Mouse (Mus musculus) gastrocnemius, postnatal 36 days (tissue): Measurements from ENCODE around the gene Socs7. TPM values are rescaled to one million over a fixed set of nuclear protein-coding genes. Genes with fewer than 3 reads are reported as not detected.
"Not testable (repeated sequence)": the region's sequence is repeated elsewhere in the genome, so short reads cannot be mapped to it uniquely, and the experiment has no call there.

Experiments used
- DNase-seq, 2 experiments: peaks; one replicate each; pipeline ENCODE4 v3.0.0; 2022
- intact Hi-C: fragments of 180-260 bp; cut with DNase I; formaldehyde crosslinking; loops from one replicate; pipeline ENCODE4 v1.15.1; 2025
- long read RNA-seq, 2 experiments: library from polyadenylated mRNA; stranded (forward); transcript quantifications; one replicate each; pipeline ENCODE4 v2.0.0; 2021
- total RNA-seq, 2 experiments: library from RNA; stranded (reverse); gene quantifications; 2 replicates each; pipeline ENCODE4 v1.2.3; 2021

The Socs7 gene
- 10 to 100 TPM; 42.0 to 43.4 TPM for total RNA-seq
- long read RNA-seq, experiment 1, partial matches to known transcripts, result 2 of 18 reads
- long read RNA-seq, experiment 1, other reads (novel, unspliced or antisense), result 16 of 18 reads
- long read RNA-seq, experiment 2, partial matches to known transcripts, result 11 of 20 reads
- long read RNA-seq, experiment 2, other reads (novel, unspliced or antisense), result 9 of 20 reads

DNA sequence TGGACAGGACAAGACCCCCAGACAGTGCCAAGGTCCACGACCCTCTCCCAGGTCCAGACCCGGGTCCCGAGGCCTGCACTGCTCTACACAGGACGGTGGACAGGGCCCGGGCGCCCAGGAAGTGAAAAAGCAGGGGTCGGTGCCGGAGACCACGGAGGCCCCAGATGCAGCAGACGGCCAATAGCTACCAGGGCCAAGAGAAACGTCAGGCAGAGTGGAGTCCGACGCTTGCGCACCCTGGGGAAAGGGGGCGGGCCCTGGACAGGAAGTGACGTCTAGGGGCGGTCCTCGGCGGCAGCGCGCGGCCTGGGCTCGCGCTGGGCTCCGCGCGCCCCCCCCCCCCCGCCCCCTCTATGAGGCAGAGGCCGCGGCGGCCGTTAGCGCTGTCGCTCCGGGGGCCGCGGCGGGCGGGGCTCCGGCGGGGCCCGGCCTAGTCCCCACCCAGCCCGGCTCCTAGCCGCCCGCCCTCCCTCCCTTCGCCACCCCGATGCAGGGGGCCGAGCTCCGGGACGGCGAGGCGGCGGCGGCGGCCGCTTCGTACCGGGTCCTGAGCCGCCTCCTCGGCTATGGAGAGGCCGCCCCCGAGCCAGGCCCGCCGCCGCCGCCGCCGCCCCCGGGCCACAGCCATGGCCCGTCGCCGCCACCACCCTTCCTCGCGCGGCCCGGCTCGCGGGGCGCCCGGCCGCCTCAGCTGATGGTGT, at the start of gene Socs7:
Gene Socs7, plus strand, starts transcription at position 604 of the 701 bp plus-strand sequence.
- intact Hi-C loops, result no loop called here

DNA sequence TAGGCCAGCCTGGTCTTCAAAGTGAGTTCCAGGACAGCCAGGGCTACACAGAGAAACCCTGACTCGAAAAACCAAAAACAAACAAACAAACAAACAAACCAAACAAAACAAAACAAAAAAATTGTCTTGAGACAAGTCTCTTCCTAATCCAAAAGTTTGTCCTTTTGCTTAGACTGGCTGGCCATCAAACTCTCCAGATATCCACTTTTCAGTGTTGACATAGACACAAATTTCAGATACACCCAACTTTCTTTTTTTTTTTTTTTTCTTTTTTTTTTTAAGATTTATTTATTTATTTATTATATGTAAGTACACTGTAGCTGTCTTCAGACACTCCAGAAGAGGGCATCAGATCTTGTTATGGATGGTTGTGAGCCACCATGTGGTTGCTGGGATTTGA, 49.5 kb upstream of the Socs7 start:
- intact Hi-C loops, result loop anchor here (5.0 kb wide), 1 partner anchor 96 kb away; no protein-coding TSS in a partner anchor
- not testable (repeated sequence) for DNase-seq

More for the DNA sequence above, at the start of gene Socs7:
- DNase-seq, result peak; percentile 94 to 95

DNA sequence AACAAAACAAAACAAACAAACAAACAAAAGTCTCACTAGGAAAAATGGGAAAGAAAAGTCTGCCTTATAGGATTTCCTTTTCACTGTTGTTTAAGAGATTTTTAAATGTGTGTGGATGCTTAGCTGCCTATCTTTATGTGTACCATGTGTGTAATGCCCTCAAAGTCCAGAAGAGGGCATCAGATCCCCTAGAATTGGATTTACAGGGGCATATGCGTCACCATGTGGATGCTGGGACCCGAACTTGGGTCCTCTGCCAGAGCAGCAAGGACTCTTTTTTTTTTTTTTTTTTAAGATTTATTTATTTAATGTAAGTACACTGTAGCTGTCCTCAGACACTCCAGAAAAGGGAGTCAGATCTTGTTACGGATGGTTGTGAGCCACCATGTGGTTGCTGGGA, 48.2 kb upstream of the Socs7 start:
- intact Hi-C loops, result loop anchor here (5.0 kb wide), 1 partner anchor 97 kb away; no protein-coding TSS in a partner anchor
- no peak for DNase-seq

DNA sequence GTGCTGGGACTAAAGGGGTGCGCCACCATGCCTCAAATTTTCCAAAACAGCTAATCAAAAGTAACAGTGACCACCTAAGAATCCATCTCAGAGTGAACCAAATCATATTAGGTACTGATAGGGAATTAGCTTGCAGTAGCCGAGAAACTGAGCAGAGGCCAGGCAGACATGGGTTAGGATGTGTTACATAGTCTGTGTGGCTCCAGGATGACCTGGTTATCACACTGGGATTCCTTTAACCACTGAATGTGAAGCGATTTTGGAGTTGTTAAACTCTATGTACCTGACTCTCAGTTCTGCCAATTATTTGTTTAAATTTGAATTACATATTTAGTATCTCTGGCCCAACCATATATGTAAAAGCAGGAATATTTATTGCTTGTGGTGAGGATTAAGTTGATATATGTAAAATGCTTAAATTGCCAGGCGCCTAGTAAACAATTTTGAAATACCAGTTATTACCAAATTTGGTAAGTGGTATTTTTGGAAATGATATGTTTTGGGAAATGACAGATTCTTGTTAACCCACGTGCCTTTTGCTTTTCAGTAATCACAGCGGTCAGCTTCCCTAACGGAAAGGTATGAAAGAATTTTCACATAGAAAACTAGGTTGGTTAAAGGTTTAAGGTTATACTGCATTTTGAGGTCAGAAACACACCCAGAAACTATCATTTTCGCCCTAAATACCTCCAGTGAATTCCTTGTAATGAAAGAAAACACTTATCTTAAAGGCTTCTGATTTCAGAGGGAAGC, 47.4 kb upstream of the Socs7 start:
- intact Hi-C loops, result loop anchor here (5.0 kb wide), 1 partner anchor 98 kb away; no protein-coding TSS in a partner anchor
- no peak for DNase-seq

DNA sequence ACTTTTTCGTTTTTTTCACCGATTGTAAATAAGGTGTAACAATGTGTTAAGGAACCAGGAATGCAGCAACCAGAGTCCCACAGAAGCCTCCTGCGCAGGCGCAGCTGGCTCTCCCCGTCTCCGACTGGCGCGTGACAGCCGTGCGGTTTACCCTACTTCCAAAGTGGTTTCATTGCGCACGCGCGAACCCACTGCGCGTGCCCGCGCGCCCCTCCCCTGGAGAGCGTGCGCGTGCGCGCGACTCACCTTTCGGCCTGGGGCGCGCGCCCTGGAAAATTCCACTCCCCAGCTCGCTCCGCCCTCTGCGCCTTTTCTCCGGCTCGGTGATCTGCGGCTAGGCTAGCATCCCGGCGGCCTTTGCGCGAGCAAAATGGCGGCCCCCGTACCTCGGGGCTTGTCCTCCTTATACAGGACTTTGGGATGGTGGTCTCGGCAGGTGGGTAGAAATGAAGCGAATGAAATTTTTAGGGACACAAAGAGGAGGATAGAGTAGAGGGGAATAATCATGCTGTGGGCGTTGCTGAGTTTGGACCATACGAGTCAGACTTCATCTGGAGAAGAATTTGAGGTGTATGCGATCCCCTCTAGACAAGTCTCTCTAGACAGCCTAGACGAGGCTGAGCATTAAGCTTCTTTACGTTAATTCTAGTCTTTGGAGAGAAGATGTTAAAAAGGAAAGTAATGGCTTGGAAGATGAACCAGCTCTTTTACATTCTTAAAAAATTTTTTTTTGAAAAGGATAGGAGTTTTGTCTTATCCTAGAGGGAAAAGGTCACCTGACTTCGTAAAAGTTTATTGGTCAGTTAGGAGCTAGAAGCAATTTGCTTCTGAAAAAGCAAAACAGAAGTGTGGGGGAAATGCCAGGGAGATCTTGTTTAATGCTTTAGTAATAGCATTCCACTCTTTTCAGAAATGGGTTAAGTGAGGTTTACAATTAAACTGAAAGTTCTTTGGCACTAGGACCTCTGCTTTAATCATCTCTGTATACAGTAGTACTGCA, 46.5 kb upstream of the Socs7 start, which contains the start of gene Mrpl45:
Gene Mrpl45, plus strand, starts transcription at position 213 of the 1,000 bp plus-strand sequence.
- peak; percentile 97 to 99 for DNase-seq
- intact Hi-C loops, result no loop called here

DNA sequence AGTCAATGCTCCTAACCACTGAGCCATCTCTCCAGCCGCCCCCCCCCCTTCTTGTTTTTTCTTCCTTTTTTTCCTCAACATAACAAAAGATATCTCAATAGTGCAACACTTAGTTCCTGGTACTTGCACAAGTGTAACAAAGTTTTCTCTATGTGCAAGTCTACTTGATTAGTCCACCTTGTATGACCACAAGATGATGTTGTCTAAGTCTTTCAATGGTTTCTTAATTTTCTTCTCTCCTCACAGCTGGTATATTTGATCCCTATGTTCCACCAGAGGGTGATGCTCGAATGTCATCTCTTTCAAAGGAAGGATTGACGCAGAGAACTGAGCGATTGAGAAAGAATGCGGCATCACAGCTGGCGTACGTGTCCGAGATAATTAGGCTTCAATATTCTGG, 41.2 kb upstream of the Socs7 start:
- intact Hi-C loops, result no loop called here
- no peak for DNase-seq

DNA sequence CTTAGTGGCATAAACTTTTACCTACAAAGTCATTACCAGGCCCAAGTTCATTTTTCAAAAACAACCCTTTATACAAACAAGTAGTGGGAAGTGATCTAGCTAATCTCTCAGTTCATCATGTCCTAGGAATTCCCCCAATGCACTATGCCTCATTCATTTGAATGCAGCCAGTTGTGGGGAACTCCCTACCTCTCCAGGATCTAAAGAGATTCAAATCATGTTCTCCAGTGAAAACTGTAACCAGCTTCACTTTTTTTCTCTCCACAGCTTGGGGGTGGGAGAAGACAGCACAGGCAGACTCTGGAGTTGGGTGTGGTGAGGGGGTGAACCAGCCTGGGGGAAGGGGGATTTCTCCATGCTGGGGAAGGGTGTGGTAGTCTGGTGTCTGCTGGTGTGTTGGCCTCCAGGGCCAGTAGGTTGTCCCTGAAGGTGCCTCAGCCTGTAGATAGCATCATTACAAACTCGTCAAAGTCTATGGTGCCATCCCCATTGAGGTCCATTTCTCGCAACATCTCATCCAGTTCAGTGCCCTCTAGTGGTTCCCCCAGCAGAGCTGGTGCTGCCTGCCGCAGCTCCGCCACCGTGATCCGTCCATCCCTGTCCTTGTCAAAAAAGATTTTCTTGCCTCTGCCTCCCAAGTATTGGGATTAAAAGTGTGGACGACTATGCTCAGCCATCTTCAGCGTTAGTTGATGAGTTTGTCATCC, 40.3 kb upstream of the Socs7 start:
- intact Hi-C loops, DNase-seq: not testable (repeated sequence)

DNA sequence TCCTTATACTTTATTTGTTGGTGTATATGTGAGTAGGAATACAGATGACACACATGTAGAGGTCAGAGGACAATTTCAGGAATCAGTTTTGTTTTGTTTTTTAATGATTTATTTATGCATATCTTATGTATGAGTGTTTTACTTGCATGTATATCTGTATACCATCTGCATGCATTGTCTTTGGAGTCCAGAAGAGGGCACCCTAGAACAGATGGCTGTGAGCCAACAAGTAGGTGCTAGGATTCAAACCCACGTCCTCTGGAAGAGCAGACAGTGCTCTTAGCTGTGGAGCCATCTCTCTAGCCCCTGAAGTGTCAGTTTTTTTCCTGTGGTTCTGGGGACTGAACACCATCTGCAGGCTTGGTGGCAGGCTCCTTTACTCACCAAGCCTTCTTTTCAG, 37.1 kb upstream of the Socs7 start:
- intact Hi-C loops, result loop anchor here (5.0 kb wide), 1 partner anchor 128 kb away; no protein-coding TSS in a partner anchor

DNA sequence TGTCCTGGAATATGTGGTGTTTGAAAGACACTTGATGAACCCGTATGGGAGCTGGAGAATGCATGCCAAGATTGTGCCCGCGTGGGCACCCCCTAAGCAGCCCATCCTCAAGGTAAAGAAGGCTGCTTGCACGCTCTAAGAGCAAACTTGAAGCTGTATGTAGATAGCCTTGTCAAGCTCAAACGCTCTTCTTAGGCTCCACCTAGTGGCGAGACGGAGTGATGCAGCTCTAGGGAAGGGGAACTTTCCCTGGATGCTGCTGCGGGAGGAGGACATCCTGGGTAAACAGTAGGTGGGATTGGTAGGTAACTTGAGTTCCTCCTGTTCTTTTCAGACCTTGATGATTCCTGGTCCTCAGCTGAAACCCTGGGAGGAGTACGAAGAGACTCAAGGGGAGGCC, 34.2 kb upstream of the Socs7 start:
- peak; percentile 47 to 49 for DNase-seq
- intact Hi-C loops, result loop anchor here (5.0 kb wide), 1 partner anchor 131 kb away; no protein-coding TSS in a partner anchor

More for the DNA sequence above, 37.1 kb upstream of the Socs7 start:
- DNase-seq, result no peak

DNA sequence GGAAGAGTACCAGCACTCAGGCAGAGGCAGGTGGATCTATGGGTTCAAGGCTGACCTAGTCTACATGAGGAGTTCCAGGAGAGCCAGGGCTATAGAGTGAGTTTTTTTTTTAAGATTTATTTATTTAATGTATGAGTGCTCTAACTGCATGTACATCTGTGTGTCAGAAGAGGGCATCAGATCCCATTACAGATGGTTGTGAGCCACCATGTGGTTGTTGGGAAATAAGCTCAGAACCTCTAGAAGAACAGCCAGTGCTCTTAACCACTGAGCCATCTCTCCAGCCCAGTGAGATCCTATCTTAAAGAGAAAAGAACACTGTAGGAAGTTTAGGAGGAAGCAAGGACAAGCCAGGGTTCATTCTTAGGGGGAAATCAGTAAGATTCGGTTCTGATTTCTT, 32.0 kb upstream of the Socs7 start:
- DNase-seq, result no peak
- intact Hi-C loops, result no loop called here

DNA sequence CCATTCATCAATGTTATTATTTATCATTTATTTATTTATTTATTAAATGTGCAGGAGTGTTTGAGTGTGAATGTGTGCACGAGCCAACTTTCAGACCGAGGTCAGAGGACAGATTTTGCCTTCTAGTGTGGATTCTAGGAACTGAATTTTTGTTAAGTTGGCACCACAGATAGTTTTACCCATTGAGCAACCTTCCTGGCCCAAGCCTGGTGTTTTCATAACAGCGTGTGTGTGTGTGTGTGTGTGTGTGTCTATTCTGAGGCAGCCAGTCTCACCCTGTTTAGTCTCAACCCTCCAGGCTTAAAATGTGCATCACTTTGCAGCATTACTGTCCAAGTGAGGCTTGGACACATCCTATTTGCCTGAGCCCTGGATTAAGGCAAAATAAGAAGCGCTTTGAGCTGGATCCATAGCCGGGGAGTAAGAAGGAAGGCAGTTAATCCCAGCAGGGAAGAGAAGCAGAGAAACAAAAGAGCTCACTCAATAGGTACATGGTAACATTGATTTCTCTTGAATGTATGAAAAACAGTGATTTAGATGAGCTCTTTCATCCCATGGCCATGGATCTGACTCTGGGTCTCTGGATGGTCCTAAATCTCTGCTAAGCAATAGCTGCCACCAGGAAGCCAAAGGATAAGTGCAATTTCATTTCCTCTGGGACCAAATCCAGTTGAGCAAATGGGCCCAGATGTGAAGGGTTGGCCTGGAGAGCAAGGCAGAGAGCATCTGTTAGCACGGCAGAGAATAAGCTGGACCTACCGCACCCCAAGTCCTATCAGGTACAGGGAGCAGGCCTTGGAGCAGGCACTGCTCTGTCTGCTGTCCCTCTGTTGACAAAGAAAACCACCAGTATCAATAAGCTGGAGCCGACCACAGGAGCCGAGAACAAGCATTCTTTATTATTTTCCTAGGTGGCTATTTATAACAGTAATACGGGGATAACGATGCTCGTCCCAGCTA, 30.8 kb upstream of the Socs7 start:
- DNase-seq, result no peak
- intact Hi-C loops, result no loop called here

DNA sequence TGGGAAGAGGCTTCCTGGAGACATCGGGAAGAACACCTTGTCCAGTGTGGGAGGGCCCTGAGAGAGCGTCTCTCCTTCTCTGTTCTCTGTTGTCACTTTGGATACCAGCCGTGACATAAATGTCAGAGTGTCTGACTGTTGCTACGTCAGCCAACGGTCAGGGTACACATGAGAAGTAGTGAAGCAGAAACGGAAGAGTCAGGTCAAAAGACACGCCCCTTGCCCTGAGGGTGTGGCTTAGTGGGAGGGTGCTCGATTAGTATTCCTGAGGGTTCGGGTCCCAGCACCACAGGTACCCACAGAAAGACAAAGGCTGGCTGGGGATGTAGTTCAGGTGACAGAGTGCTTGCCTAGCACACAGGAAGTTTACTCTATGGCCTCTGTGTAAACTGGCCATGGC, 29.3 kb upstream of the Socs7 start:
- intact Hi-C loops, result no loop called here
- DNase-seq, result no peak

DNA sequence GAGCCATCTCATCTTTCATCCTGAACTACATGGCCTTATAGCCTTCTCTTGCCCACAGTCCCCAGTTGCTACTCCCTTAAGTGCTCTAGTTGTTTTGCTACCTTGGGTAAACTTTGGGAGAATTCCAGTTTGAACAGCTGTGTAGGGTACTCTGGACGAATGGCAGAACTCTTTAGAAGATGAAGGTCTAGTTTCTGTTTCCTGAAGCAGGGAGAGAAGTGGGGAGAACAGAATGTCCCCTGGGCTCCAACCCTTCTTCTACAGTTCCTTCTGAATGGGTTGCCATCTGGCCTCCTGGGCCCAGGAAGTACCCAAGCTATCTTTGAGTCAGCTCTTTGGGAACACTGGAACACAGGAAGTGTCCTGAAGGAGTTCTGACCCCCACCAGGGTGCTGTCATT, 28.5 kb upstream of the Socs7 start:
- intact Hi-C loops, result no loop called here
- DNase-seq, result no peak

DNA sequence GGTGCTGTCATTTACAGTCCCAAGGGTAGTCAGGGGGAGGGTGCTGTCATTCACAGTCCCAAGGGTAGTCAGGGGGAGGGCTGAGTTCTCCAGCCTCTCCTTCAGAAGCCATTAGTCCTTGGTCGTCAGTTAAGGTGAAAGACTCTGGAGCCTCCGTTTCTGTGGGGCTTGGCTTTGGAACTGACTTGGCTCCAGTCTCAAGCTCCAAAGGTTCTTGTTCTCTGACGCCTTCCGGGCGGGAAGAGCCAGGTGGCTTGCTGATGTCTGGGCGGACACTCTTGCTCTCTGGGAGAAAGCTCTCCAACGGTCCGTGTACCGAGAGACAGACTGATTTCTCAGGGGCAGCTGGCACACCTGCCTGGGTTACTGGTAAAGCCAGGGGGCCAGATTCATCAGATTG, 28.0 kb upstream of the Socs7 start:
- intact Hi-C loops, result no loop called here
- no peak for DNase-seq

DNA sequence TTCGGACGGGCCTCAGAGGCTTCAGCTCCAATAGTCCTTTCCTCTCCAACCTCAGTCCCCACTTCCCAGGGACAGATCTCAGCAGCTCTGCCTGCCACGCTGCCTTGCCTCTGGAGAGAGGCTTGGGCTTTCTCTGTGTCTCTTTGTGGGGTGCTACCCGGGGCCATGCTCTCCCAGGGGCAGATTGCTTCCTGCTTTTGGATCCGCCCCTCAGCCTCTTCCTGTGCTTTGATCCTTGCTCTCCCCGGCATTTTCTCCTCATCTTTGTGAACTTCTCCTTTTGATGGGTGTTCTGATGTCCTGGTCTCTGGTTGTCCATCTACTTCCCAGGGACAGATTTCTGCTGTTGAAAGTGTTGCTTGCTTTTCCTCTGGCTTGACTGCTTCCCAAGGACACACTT, 26.1 kb upstream of the Socs7 start:
- DNase-seq, result no peak
- intact Hi-C loops, result no loop called here

DNA sequence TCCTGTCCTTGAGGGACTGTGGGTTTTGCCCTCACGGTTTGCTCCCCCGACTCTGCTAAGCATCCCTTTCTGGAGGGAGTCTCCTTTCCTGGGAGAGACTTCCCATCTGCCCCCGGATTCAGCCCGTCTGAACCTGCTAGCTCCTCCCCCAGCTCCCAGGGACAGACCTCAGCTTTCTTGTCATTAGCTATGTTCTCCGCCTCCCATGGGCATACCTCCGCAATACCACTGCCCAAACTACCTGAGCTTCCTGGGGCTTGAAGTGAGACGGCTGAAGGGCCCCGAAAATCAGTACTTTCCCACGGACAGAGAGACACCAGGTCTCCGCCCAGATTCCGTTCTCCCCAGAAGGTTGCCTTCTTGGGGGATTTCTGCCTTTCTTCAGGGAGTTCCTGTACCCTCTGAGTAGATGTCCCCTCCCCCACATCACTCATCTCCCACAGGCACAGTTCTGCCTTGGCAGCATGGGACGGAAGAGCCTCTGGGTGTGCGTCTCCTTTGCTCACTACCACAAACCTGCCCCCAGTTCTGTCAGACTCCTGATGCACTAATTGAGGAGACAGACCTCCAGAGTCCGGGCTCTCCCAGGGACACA, 25.5 kb upstream of the Socs7 start:
- no peak for DNase-seq
- intact Hi-C loops, result no loop called here

DNA sequence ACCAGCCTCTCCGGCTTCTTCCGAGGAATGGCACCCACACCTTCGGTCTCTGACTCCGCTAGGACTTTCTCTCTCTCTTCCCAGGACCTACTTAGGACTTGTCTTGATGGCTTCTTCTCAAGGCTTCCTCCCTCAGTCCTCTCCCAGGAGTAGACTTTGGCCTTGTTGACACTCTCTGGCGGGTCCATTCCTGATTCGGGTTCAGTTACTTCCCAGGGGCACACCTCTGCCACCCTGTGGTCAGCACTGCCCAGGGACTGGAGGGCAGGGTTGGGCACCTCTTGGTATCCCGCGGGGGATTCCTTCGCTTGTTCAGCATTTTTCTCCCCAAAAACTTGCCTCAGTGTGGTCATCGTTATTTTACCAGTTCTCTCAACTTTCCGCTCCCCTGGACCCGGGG, 25.0 kb upstream of the Socs7 start:
- no peak for DNase-seq
- intact Hi-C loops, result no loop called here
